Mouse (Mus musculus): ENCODE data around the gene Gsdma3. TPM values are rescaled to one million over a fixed set of nuclear protein-coding genes. Genes with fewer than 3 reads are reported as not detected.
A peak's percentile ranks its signal among the peaks of the same experiment; 100 is the strongest.

Gene Gsdma3
- polyA plus RNA-seq (2015; fragmentation: Nextera tagmentation; extraction: Ambion mirVana): not detected in 2 replicates

DNA sequence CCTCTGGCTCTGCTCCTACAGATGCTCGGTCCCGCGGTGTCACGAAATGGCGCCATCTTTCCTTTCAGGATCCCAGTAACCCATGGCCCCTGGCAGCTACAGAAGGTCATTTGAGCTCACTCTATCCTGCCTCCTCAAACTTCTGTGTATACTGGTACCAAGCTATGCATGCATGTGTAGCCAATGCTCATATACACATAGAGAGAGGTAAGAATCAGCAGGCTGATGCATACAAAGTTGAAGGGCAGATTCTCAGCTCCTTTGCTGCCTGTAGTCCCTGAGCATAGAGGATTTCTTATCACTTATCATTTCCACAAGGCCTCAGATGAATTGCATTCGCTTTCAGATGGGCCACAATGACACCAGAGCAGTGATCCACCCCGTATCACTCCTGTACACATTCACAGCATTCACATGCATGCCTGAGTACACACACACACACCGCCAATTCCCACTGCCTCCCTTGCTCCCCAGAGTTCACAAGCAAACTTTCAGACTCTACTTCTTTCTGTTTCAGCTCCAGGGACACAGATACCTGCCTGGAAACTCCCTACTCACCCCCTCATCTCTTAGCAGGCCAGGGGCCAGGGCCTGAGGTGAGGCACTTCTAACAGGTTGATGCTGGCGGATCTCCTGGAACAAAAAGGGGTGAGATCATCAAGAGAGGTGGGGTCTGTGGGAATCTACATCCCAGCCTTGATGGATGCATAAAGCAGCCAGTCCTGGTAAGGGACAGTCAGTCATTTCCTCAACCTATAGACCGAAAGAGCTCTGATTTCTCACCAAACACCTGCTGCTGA is at the start of gene Gsdma3, which contains the start of gene Gm12355:
Gene Gsdma3, plus strand, starts transcription at position 750 of the 800 bp plus-strand sequence.
Gene Gm12355, minus strand, starts transcription at position 51 of the 800 bp plus-strand sequence.
- Histone ChIP-seq H3K36me3 (ENCODE audit: poor library complexity, severe bottlenecking) (no peaks in the 10 kb centered on the region), H3K4me3 (no peak within 1 kb of the TSS), H3K9ac (no peak within 1 kb of the TSS), H3K27me3 (no peaks in the 10 kb centered on the region), H3K4me2 (no peak within 1 kb of the TSS), H3K4me1 (no peaks in the 10 kb centered on the region), H3K9me3 (replicated peaks) (peaks cover 8% of the 10 kb centered on the region; the same call in 1 of the 2 replicates), H3K27ac (no peak within 1 kb of the TSS)
- no peak for ATAC-seq
- 89% methylated on average over 10 of the region's 10 CpGs for WGBS

DNA sequence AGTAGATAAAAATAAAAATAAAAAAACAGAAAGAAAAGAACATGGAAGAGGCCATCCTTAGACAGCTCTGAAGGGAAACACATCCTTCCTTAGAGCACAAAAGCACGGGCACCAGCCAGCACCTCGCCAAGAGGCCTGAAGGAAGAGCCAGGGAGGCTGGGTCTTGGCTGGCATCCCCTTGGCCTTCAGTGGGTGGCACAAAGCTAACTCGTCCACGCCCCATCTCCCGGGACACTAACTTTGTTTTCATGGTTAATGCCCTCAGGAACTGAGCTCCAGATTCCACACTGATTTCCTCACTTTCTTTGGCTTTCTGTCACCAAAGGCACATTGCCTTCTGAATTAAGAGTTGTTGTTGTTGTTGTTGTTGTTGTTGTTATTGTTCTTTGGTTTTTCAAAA is 48.4 kb upstream of the Gsdma3 start:
- Histone ChIP-seq H3K4me2 (no peak overlapping the region), H3K27me3 (no peaks in the 10 kb centered on the region), H3K27ac (no peak overlapping the region), H3K4me1 (no peaks in the 10 kb centered on the region), H3K9me3 (replicated peaks) (no peaks in the 10 kb centered on the region), H3K36me3 (ENCODE audit: poor library complexity, severe bottlenecking) (peaks cover 28% of the 10 kb centered on the region), H3K9ac (no peak overlapping the region), H3K4me3 (no peak overlapping the region)
- no peak for ATAC-seq
- WGBS: 91% methylated on average over 5 of the region's 5 CpGs

- 63% methylated on average over 16 of the region's 16 CpGs for WGBS
- Histone ChIP-seq H3K27ac (no peak overlapping the region), H3K4me3 (no peak overlapping the region), H3K27me3 (no peaks in the 10 kb centered on the region), H3K9ac (no peak overlapping the region), H3K4me2 (no peak overlapping the region), H3K4me1 (peaks cover 8% of the 10 kb centered on the region), H3K36me3 (ENCODE audit: poor library complexity, severe bottlenecking) (peaks cover 36% of the 10 kb centered on the region), H3K9me3 (replicated peaks) (no peaks in the 10 kb centered on the region)
- no peak for ATAC-seq
Observed at GRCm38 (mm10) chr11:98580301-98581121, 45.6 kb upstream of the Gsdma3 start.

- H3K36me3 ChIP-seq (ENCODE audit: poor library complexity, severe bottlenecking): peaks cover 36% of the 10 kb centered on the region
- H3K9me3 ChIP-seq (replicated peaks): no peaks in the 10 kb centered on the region
- no peak overlapping the region for H3K9ac ChIP-seq
- H3K27ac ChIP-seq: no peak overlapping the region
- no peak overlapping the region for H3K4me2 ChIP-seq
- no peak for ATAC-seq
- no peaks in the 10 kb centered on the region for H3K27me3 ChIP-seq
- peaks cover 18% of the 10 kb centered on the region for H3K4me1 ChIP-seq
- 65% methylated on average over 17 of the region's 17 CpGs for WGBS
- H3K4me3 ChIP-seq: no peak overlapping the region
Observed at GRCm38 (mm10) chr11:98581286-98582029, 44.7 kb upstream of the Gsdma3 start.

DNA sequence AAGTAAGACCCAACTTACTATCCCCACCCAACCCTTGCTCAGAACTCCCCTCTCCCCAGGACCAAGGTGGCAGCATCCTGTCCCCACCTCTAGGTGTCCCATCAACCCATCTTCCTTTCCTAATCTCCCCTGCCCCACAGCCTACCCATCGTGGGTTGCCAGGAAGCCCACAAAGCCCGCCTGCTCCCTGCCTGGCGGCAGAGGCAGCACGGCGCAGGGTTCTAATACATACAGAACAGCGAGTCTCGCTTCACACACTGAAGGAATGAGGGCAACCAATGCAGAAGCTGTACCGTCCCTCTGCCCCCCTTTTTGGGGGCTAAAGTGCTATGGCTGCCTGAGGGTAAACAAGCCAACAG is 44.2 kb upstream of the Gsdma3 start:
- Histone ChIP-seq H3K4me2 (no peak overlapping the region), H3K9ac (no peak overlapping the region), H3K4me3 (no peak overlapping the region), H3K36me3 (ENCODE audit: poor library complexity, severe bottlenecking) (peaks cover 36% of the 10 kb centered on the region), H3K27me3 (no peaks in the 10 kb centered on the region), H3K9me3 (replicated peaks) (no peaks in the 10 kb centered on the region), H3K27ac (no peak overlapping the region), H3K4me1 (peaks cover 19% of the 10 kb centered on the region)
- 84% methylated on average over 8 of the region's 8 CpGs for WGBS
- ATAC-seq: no peak

DNA sequence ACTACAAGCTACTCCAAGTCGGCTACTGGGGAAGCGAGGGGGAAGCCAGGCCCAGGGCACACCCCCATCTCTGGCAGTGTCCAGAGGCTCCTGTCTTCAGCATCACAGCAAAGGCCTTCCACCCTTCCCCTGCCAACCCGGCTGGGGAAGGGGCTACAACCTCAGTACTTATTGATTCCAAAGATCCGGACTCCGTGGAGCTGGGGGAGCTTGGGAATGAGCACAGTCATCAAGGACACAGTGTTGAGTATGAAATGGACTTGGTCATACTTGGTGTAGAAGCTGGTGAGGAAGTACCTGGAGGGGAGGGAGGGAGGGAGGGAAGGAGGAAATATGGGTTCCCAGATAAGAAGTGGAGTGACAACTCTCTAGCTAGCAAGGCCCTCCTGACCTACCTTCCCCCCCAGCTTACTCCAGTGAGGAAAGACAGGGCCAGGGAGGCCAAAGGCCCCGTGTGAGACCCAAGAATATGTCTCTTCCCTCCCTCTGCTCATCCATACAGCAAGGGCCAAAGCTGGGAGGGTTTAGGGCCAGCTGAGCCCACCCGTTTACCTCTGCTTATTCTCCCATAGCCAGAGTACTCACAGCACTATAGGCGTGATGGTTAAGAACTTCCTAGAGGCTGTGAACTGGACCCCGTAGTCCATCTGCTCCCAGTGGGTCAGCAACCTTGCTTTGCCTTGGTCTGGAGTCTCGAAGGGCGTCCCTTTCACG is 43.5 kb upstream of the Gsdma3 start:
- no peak overlapping the region for H3K4me2 ChIP-seq
- H3K27ac ChIP-seq: no peak overlapping the region
- H3K9ac ChIP-seq: no peak overlapping the region
- H3K4me3 ChIP-seq: no peak overlapping the region
- ATAC-seq: no peak
- no peaks in the 10 kb centered on the region for H3K9me3 ChIP-seq (replicated peaks)
- H3K36me3 ChIP-seq (ENCODE audit: poor library complexity, severe bottlenecking): peaks cover 36% of the 10 kb centered on the region
- H3K27me3 ChIP-seq: no peaks in the 10 kb centered on the region
- peaks cover 23% of the 10 kb centered on the region for H3K4me1 ChIP-seq
- 94% methylated on average over 12 of the region's 12 CpGs for WGBS

GRCm38 (mm10) chr11:98583265-98583552 is 43.0 kb upstream of the Gsdma3 start:
- Histone ChIP-seq H3K9ac (no peak overlapping the region), H3K27me3 (no peaks in the 10 kb centered on the region), H3K4me3 (no peak overlapping the region), H3K4me2 (no peak overlapping the region), H3K36me3 (ENCODE audit: poor library complexity, severe bottlenecking) (peaks cover 36% of the 10 kb centered on the region), H3K9me3 (replicated peaks) (no peaks in the 10 kb centered on the region), H3K27ac (no peak overlapping the region), H3K4me1 (peaks cover 28% of the 10 kb centered on the region)
- no peak for ATAC-seq
- 92% methylated on average over 3 of the region's 3 CpGs for whole genome bisulfite sequencing

GRCm38 (mm10) chr11:98583571-98583970 is 42.6 kb upstream of the Gsdma3 start:
- Histone ChIP-seq H3K9me3 (replicated peaks) (no peaks in the 10 kb centered on the region), H3K4me2 (no peak overlapping the region), H3K4me1 (peaks cover 32% of the 10 kb centered on the region), H3K36me3 (ENCODE audit: poor library complexity, severe bottlenecking) (peaks cover 36% of the 10 kb centered on the region), H3K27me3 (no peaks in the 10 kb centered on the region), H3K9ac (no peak overlapping the region), H3K4me3 (no peak overlapping the region), H3K27ac (no peak overlapping the region)
- 29% methylated on average over 3 of the region's 3 CpGs for WGBS
- no peak for ATAC-seq

DNA sequence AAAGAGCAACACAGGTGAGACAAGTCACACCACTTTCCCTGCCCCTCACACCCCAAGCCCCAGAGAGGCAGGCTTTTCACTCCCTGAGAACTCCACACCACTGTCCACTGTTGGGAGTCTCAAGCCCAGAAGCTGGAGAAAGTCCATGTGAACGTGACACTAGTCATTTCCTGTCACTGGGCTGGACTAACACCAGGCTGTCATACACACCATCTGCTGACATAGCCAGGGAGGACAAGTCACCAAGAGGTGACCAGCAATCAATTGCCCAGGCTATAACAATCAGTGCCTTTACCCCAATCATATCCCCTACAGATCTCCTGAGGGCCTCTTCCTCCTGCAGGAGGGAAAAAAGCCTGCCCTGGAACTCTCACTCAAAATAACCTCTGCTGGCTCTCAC is 42.0 kb upstream of the Gsdma3 start:
- no peak overlapping the region for H3K27ac ChIP-seq
- peaks cover 2% of the 10 kb centered on the region; the same call in 1 of the 2 replicates for H3K27me3 ChIP-seq
- H3K4me1 ChIP-seq: peaks cover 34% of the 10 kb centered on the region
- no peak overlapping the region for H3K4me3 ChIP-seq
- H3K9ac ChIP-seq: no peak overlapping the region
- H3K36me3 ChIP-seq (ENCODE audit: poor library complexity, severe bottlenecking): peaks cover 36% of the 10 kb centered on the region
- H3K4me2 ChIP-seq: no peak overlapping the region
- no peaks in the 10 kb centered on the region for H3K9me3 ChIP-seq (replicated peaks)
- 76% methylated on average over 1 of the region's 1 CpGs for WGBS
- no peak for ATAC-seq

DNA sequence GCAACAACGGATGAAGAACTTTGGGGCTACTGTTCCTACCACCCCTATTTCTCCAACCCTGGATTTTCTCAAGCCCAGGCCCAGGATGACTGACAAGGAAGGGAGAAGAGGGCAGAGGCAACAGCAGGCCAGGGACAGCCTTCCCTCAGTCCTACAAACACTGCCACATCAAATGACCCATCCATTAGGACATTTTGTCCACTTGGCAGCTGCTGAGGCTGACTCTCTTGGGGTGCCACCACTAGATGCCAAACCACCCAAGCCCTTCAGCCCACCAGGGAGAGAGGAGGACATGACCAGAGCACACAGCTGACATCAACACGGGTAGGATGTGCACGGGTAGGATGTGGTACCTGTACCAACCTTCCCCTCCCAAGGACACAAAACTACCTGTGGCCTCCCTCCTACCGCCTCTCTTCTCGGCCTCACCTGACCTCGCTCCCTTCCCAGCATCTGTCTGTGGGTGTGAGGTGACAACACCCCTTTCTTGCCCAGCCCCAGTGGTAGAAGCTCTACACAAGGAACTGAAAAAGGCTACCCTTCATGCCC is 41.5 kb upstream of the Gsdma3 start:
- H3K36me3 ChIP-seq (ENCODE audit: poor library complexity, severe bottlenecking): peaks cover 36% of the 10 kb centered on the region
- WGBS: 89% methylated on average over 6 of the region's 6 CpGs

More for the DNA sequence above, 41.5 kb upstream of the Gsdma3 start:
- Histone ChIP-seq H3K4me2 (0 out of 2 replicates have a peak overlapping the region, but pooled peaks have one; percentile 93), H3K9me3 (replicated peaks) (no peaks in the 10 kb centered on the region), H3K4me1 (peaks cover 34% of the 10 kb centered on the region), H3K9ac (0 out of 2 replicates have a peak overlapping the region, but pooled peaks have one; percentile 31), H3K27me3 (peaks cover 6% of the 10 kb centered on the region), H3K4me3 (no peak overlapping the region), H3K27ac (no peak overlapping the region)
- no peak for ATAC-seq
